Mouse (Mus musculus): Measurements from ENCODE around the gene Fndc11.
"Not testable (repeated sequence)": the region's sequence is repeated elsewhere in the genome, so short reads cannot be mapped to it uniquely, and the experiment has no call there.

Fndc11 gene

GRCm38 (mm10) chr2:181219538-181220216 is at the start of gene Fndc11:
TSS of gene Fndc11 (plus strand) at chr2:181220013.
- DNase-seq (ENCODE audit: low spot score in 2 of 2) = peak; percentile 50 to 75

DNA sequence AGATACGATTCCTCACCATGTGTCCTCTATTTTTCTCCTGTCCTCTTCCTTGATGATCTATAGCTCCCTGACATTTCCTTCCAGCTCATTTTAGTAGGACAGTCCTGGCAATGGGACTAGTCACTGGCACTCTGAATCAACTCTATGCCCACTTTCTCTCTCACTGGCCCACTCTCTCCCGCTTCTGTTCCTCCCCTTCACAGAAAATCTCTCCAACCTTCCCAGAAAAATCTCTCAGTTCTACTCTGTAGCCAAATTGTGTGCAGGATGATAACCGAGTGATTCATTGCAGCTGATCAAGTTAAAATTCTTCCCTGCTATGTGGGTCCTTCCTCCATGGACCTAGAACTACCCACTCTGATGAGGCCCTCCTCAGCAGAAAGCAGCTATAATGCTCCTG is 45.2 kb upstream of the Fndc11 start:
- DNase-seq (ENCODE audit: low spot score in 2 of 2) = no peak

DNA sequence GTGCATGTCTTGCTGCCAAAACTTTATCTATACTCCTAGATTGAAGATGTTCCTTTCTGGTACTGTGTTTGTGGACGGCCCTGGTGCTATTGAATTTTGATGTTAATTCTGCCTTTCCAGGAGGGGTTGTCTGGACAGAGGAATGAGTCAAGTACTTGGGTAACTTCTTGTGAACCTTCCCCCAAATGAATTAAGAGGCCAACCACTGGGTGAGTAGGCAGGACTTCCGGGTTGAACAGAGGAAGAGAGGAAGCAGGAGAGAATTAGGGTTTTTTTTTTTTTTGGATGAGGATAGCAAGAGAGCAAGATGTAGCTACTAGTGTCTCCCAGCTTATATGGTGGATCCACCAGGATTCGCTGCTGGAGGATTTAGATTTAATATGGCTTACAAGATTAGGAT is 41.8 kb upstream of the Fndc11 start:
- DNase-seq (ENCODE audit: low spot score in 2 of 2) = no peak

DNA sequence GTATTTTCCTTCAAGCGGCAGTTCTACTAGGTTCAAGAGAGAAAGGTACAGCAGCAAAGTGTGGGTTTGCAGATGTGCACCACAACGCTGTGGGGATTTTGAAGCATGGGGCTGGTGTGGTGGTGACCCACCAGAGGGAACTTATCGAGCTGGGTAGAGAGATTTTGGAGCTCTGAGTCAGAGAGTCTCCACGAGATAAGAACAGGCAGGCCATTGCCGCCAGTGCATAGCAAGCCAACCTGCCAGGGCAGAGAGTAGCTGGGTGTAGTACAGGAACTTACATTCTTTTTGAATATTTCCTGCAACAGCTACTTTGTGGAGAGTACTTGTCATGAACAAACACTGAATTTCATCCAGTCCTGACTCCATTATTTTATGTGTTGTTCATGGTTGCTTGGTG is 41.3 kb upstream of the Fndc11 start:
- no peak for DNase-seq (ENCODE audit: low spot score in 2 of 2)

GRCm38 (mm10) chr2:181180898-181181297 is 38.9 kb upstream of the Fndc11 start:
- DNase-seq (ENCODE audit: low spot score in 2 of 2) = no peak

GRCm38 (mm10) chr2:181186635-181187034 is 33.2 kb upstream of the Fndc11 start:
- DNase-seq (ENCODE audit: low spot score in 2 of 2) = peak; percentile 80 to 88

DNA sequence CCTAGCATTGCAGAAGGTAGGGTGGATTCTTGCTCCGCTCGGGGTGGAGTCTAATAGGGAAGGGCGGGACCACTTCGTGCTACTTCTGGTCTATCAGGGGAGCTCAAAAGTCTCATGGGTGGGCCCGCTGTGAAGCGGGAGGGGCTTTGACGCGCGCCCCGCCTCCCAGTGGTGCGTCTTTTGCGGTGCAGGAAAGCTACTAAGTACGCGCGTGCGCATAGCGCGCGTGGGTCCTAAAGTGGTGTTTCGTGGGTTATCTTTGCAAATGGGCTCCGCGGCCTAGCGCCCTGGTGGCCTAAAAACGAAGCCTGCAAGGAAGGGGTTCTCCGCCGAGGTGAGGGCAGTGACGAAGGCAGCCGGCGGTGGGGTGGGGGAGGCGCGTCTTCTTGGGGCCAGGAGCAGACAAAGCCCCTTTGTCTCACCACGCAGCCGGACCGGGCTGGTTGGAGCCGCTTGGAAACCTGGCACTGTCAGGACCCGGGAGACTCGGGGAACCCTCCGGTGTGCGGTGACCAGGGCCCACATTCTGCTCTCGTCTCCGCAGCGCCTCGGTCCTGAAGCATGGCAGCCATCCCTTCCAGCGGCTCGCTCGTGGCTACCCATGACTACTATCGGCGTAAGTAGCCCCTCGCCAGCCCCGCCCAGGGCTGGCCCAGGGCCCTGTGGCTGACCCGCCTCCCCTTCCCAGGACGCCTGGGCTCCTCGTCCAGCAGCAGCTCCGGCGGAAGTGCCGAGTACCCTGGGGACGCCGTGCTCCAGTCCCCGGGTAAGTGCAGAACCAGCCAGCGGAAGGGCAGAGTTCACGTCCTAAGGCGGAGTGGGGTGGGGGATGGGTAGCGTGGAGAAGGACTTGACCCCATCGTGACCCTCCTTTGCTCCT is 32.5 kb upstream of the Fndc11 start, which contains the start of gene Ppdpf:
Gene Ppdpf, plus strand, starts transcription at position 127 of the 880 bp plus-strand sequence.
- DNase-seq (ENCODE audit: low spot score in 2 of 2) = peak; percentile 90 to 96

DNA sequence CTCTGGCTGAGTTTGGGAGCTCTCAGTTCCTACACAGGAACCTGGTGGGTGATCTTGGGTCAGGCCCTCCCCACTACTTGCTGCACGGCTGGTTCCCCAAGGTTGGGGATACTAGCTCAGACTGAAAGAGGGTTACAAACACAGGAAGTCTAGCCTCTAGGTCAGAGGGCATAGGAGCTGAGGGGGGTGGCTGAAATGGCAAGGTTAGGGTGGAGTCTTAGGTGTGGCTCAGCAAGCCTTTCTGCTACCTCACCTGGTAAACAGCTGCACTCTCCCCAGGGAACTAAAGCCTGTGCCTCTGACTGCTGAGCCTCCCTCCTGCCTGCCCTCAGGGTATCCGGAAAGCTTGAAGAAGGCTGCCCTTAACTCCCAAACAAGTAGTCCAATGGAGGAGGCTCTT is 31.1 kb upstream of the Fndc11 start:
- peak; percentile 60 to 69 for DNase-seq (ENCODE audit: low spot score in 2 of 2)

GRCm38 (mm10) chr2:181189321-181189720 is 30.5 kb upstream of the Fndc11 start:
- DNase-seq (ENCODE audit: low spot score in 2 of 2) = no peak

DNA sequence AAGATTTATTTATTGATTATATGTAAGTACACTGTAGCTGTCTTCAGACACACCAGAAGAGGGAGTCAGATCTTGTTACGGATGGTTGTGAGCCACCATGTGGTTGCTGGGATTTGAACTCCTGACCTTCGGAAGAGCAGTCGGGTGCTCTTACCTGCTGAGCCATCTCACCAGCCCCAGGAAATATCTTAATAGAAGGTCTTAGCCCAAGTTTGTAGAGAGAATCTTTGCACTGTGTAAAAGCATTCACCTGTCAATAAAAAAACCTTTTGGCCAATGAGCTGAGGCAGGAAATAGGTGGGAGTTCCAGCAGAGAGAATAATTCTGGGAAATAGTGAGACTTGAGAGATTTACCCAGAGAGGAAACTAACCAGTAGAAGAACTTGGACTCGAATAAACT is 28.4 kb upstream of the Fndc11 start:
- not testable (repeated sequence) for DNase-seq (ENCODE audit: low spot score in 2 of 2)

GRCm38 (mm10) chr2:181191936-181192335 is 27.9 kb upstream of the Fndc11 start:
- DNase-seq (ENCODE audit: low spot score in 2 of 2) = no peak

DNA sequence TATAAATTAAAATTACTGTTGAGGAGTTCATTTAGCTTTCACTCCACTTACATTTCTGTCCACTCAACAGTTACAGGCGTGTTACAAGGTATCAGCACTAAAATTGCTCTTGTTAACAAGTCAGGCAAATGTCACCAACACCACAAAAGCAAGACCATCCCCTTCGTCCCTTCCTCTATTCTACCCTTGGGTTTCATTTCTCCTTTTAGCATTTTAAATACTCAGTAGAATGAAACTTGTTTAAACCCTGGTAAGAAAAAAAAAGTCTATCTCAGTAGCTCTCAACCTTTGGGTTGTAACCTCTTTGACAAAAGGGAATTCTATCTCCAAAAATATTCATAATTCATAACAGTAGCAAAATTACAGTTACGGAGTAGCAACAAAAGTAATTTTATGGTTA is 26.8 kb upstream of the Fndc11 start:
- DNase-seq (ENCODE audit: low spot score in 2 of 2) = no peak

- no peak for DNase-seq (ENCODE audit: low spot score in 2 of 2)
Observed at GRCm38 (mm10) chr2:181196628-181197300, 23.0 kb upstream of the Fndc11 start.

DNA sequence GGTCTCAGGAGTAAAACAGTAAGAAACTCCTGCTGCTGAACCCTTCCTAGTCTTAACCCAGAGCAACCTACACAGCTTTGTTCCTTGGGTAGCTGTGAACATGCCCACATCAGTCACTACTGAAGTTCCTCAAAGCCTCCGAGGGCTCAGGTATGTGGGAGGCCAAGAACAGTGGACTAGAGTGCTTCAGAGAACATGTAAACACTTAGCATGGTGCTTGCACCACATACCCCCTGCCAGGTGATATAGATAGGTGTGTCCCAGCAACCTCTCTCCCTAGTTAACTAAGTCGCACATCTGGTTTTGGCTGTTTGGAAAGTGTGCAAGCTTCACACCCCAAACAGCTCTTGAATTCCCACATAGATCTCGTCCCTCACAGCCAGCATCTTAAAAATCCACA is 18.2 kb upstream of the Fndc11 start:
- DNase-seq (ENCODE audit: low spot score in 2 of 2) = no peak

GRCm38 (mm10) chr2:181202422-181202821 is 17.4 kb upstream of the Fndc11 start, which contains the start of gene Ptk6:
TSS of gene Ptk6 (minus strand) at chr2:181202789.
- no peak for DNase-seq (ENCODE audit: low spot score in 2 of 2)

DNA sequence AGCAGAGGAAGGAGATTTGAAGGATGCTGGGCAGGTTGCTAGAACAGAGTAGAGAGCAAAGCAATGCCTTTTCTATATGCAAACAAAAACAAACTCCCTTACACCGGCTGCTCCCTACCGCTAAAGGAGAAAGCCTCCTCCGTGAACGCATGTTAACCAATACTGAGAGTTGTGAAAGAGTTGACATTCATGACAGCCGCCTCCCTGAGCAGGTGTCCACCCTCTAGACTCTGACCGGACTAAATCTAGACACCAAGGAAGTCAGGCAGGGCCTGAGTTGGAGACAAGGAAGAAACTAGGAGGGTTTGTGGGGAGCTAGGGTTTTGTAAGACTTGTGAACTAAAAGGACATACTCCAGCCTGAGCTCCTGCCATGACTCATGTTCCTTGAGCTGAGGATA is 16.9 kb upstream of the Fndc11 start:
- no peak for DNase-seq (ENCODE audit: low spot score in 2 of 2)

GRCm38 (mm10) chr2:181205678-181206077 is 14.1 kb upstream of the Fndc11 start:
- no peak for DNase-seq (ENCODE audit: low spot score in 2 of 2)

- no peak for DNase-seq (ENCODE audit: low spot score in 2 of 2)
Observed at GRCm38 (mm10) chr2:181206118-181206517, 13.7 kb upstream of the Fndc11 start.

DNA sequence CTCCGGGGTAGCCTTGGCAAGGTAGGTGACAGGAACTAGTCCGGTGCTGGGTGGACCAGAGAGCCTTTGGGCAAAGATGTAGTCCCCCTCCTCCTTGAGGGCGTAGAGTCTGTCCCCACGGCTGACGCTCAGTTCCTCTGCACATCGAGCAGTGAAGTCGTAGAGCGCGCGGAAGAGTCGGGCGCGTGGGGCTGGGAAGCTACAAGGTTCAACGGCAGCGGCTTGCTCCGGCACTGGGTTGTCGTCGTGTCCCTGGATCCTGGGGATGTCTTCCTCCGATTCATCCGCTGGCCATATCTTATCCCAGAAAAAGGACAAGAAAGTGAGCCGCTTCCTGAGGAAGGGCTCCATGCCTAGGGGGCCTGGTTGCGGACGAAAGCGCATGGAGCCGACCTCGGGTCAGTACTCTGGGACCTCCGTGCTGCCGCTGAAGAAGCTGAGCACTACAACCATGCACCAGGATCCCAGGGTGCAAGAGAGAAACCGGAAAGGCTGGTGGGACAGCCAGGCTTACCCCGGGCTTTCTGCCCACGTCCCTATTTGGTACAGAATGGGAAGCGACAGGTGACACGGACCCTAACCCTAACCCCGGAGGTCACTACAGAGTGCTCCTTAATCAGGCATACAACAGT is 7.3 kb upstream of the Fndc11 start:
- no peak for DNase-seq (ENCODE audit: low spot score in 2 of 2)

- peak in 1 of 2 experiments; percentile 40 for DNase-seq (ENCODE audit: low spot score in 2 of 2)
Observed at GRCm38 (mm10) chr2:181213021-181213445, 6.8 kb upstream of the Fndc11 start, which contains the start of gene Srms. TSS of gene Srms (minus strand) at chr2:181213185.

- DNase-seq (ENCODE audit: low spot score in 2 of 2) = no peak
Observed at GRCm38 (mm10) chr2:181216037-181216436, 3.8 kb upstream of the Fndc11 start.

Data from urinary bladder, postnatal 36 days (tissue).